Mouse (Mus musculus) urinary bladder, postnatal 36 days (tissue): ENCODE results near the gene Btn1a1.

Experiments
- DNase-seq, 2 experiments: peaks; one replicate each; pipeline ENCODE4 v3.0.0; 2022; ENCODE audit warnings: low spot score in 2 of 2, mixed read lengths in 1 of 2

Gene Btn1a1

DNA sequence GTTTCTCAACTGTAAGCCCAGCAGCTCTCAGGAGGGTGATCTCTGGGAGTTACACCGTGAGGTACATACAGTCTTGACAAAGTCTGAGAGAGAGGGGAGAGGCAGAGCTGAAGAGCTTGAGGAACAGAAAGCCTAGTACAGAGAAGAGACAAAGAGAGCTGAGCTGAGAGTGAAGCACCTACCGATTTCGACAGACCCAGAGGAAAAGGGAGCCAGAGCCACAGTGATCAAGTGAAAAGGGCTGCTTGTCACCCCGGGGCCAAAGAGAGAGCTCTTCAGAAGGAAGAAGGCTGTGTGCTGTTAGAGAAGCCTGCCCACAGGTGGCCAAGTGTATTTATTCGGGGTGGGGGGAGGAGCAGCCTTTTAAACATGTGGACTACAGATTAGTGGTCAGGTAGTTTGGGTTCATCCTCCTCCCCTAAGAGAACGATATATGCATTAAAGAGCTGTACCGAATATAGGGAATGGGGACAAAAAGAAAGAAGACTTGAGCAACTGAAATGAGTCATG lies at the start of gene Btn1a1:
TSS of gene Btn1a1 (minus strand) at position 302 of the 510 bp plus-strand sequence.
- DNase-seq = no peak

DNA sequence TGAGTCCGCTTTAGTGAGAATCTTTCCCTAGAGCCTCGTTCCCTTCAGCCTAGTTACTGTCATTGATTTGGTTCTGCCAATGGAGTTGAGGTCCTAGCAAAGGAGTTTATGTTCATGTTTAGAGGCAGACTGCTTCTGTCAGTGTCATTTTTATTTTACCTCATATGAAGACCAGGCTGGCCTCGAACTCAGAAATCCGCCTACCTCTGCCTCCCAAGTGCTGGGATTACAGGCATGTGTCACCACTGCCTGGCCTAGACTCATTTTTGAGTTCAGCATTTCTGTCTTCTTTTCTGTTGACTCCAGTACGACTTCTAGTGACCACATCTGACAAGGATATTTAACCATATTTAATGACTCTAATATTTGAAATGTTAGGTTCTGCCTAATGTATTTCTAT lies 49.6 kb upstream of the Btn1a1 start:
- no peak for DNase-seq

DNA sequence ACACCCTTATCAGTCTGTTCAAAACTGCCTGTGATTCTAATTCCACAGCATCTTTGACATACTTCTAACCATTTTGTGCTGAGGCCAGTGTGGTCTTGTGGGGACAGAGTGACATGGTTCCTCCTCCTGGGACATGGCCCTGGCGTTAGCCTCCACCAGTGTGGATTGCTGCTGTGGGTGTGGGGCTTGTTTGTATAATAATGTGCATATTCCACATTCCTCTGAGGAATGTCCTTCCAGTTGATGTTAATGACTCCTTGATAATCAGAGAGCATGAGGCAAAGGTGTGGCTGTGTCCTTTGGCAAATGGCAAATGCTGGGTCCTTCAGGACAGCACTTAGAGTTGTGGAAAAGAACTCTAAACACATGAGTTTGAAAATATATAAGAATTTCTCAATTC lies 47.8 kb upstream of the Btn1a1 start:
- DNase-seq = no peak

DNA sequence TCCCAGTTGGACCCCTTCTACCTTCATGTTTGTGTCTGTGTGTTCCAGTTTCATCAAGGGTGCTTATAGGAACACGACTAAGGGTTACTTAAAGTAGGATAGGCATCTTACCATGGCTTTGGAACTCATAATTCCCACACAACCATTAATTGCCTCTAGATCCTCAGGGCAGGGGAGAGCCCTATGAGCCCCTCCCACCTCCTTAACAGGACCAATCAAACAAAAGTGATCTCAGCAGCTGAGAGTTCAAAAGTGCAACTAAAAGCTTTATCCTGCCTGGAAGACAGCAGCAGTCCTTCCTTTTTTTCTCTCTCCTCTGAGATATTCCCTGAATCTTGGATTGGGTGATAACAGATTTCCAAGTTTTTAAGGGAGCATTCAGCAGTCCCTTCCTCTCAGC lies 44.4 kb upstream of the Btn1a1 start:
- DNase-seq = no peak

DNA sequence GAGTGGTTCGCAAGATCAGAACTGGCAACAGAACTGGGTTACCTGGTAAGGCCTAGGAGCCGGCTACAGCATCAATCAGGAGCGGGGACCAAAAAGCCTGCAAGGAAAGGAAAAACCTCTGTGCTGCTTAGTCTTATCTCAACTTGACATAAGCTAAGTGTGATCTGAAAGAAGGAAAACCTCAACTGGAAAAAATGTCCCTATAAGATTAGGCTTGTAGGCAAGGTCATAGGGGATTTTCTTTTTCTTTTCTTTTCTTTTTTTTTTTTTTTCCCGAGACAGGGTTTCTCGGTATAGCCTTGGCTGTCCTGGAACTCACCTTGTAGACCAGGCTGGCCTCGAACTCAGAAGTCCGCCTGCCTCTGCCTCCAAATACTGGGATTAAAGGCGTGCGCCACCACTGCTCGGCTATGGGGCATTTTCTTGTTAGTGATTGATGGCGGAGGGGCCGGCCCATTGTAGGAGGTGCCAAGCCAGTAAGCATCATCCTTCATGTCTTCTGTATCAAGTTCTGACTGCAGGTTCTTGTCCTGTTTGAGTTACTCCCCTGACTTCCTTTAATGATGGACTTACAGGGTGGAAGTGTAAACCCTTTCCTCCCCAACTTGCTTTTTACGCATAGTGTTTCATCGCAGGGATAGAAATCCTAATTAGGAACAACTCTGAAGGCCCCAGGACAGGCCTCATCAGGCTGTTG lies 41.3 kb upstream of the Btn1a1 start:
- no peak for DNase-seq

DNA sequence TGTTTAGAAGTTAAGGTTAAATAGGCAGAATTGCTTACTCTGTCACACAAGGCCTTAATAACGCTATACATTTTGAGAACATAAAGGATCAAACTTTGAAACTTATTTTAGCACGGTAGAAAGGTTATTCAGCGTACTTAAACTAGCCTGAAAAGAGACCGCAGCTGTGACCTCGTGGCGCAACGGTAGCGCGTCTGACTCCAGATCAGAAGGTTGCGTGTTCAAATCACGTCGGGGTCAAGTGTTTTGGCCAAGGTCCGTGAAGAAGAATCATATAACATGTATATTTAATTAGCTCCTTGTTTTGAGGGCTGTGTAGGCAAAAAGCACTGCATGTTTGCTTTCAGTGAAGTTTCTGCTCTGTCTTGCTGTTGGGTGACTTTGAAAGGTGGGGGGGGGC lies 40.6 kb upstream of the Btn1a1 start:
- DNase-seq = no peak

DNA sequence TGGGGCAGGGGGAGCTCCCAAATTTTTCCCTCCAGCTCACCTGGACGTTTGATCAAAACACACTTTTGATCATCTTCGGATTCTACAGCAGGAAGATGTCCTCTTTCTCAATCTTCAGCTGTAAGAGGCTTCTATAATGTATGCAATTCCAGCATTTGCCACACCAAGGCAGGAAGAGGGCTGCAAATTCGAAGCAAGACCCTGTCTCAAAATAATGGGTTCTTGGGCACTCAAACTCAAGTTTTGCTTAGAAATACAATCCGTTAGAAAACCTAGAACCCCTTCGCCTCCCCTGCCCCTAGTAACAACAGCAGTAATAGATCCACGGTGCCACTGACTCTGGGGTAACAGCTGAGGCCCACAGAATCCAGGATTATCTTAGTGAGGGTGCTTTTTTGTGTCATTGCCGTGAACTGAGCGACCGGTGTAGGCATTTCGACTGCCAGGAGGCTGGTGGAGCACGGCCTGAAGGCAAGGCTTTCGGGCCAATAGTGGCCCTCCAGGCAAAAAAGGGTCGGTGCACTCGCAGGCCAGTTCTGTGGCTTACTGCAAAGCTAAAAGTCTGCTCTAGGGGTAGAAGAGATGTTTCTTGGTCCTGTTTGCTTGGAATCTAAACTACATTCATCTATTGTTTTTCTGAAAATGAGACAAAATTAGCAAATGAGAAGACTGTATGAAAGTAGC lies 40.1 kb upstream of the Btn1a1 start:
- DNase-seq = no peak

DNA sequence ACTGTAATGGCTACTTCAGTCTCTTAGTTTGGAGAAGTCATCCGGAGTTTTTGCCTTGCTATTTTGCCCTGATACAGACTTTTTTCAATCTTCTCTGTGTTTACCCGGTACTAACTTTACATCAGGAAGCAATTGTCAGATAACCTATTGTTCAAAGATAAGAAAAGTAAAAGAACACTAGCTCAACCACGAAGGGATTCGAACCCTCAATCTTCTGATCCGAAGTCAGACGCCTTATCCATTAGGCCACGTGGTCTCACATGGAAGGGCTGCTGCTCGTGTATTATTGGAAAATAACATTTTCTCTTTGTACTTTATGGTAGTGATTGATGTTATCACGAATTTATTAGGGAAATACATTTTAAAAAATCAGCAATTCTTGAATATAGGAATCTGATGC lies 38.1 kb upstream of the Btn1a1 start:
- peak; percentile 15 to 17 for DNase-seq

DNA sequence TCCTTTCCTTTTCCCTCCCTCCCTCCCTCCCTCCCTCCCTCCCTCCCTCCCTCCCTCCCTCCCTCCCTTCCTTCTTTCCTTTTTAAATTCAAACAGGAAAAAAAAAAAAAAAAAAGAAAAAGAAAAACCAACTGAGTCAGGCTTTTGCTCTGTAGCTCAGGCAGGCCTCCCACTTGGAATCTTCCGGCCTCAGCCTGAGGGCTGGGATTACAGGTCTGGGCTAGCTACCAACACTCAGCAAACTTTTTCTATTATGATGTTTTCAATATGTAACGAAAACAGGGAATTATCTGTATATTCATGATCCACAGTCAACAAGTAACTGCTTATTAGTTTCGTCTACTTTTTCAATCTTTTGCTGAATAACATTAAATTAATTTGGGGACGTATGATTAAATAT lies 37.2 kb upstream of the Btn1a1 start:
- no peak for DNase-seq

DNA sequence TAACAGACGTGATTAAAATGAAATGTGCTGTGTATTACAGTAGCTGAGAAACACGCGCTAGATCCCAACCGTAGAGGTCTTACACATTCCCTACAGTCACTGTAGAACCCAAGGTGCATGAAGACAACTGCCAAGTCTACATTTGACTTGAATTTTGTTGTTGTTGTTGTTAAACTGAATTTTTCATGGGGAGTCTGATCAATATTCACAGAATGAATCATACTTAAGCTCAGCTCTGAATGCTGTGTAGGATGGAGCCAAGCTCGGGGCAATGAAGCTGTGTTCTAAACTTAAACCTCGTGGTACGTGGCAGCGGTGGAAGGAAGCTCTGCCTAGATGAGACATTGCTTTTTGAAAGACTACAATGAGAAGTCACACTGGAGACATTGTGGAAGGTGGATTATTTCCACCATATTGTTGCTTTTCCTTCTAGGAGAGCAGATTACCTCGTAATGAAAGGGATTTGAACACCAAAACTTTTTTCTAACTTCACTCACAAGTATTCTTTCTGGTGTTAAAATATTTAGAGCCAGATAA lies 36.4 kb upstream of the Btn1a1 start:
- no peak for DNase-seq

DNA sequence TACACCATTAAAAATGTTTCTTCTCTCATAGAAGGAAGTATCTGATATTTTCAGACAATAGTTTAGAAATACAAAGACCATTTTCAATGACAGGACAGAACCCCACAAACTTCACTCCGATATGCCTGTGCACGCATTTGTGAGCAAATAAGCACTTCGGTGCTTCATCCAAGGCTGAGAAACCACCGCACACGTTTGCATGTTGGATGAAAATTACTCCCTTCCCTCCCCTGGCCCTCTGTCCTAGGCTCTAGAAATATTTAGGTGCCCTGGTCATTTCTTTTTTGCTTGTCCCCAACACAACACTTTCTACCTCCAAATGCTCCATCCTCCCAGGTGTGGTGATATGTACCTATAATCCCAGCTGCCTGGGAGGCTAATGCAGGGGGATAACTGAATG lies 35.8 kb upstream of the Btn1a1 start:
- no peak for DNase-seq

DNA sequence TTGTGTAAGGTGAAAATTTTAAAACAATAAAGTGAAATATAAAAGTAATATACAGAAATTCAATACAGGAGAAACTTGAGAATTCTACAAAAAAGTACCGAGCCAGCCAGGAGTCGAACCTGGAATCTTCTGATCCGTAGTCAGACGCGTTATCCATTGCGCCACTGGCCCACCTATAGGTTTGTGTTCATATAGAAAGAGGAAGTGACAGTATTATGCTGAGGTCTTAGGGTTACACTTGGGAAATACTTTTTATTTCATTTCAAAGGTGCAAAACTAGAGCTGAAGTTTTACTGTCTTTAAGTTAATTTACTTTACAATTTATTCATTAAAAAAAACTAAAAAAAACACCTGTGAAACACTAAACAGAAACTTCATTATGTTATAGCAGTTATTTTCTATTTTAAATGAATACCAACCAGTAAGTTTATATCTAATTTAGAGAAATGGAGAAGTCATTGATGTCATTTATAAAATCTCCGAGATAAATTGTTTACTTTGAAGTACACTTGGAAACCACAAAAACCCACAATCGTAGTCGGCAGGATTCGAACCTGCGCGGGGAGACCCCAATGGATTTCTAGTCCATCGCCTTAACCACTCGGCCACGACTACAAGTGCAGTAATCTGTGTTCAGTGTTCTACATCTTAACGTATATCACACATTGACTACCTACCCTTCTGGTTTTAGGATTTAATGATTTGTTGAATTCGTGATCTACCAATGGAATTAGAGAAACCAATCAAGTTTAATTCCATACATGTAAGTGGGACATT lies 34.9 kb upstream of the Btn1a1 start:
- no peak for DNase-seq

DNA sequence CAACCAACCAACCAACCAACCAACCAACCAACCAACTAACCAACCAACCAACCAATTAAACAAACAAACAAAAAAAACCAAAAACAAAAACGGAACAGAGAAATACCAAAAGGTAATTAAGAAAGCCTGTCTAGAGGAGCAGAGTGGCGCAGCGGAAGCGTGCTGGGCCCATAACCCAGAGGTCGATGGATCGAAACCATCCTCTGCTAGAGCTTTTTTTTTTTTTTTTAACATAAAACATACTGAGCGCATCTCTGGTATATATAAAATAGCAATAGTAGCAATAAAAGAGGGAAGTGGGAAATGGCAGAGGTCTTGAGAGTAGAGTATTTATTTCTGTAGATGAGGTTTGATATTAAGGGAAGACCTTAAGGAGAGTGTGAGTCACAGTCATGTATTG lies 34.2 kb upstream of the Btn1a1 start:
- no peak for DNase-seq

DNA sequence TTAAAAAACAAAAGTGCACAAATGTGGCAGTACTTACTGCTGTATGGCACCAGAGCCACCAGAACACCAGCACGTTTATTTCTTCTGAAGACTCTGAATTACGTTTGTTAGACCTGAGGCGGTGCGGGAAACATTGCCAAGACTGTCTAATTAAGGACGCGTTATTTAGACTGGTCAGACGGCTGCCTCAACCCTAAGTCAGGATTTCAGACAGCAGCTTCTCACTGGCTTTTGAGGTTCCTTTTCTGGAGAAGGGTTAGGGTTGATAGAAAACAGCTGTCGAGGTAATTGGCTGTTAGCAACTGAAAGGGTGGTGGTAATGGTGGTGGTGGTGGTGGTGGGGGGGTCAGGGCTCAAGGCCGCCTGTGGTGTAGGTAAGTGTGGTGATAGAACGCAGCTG lies 33.0 kb upstream of the Btn1a1 start:
- DNase-seq = no peak

DNA sequence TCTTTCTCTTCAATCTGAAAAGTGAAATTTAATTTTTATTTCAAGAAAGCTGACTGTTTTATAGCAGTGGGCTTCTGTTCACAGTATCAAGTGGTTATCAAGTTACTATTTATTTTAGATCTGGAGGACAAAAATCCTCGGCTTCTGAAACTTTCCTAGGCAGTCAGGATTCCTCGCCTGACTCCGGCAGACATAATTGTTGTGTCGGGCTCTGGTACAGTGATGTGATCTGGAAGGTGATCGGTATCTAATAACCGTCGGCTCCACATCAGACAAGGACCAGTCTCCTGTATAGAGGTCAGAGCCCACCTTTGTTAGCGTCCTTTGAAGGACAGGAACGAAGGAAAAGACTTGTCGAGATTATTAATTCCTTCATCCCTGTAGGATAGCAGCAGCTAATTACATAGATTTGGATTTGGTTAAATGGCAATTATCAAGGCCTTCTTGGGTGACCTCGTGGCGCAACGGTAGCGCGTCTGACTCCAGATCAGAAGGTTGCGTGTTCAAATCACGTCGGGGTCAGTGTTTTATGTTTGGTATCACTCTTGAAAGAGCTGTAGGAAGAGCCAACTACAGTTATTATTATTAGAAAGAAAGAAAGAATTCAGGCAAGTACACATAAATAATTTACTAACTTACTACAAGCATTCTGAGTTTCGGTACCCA lies 32.1 kb upstream of the Btn1a1 start:
- DNase-seq = no peak

DNA sequence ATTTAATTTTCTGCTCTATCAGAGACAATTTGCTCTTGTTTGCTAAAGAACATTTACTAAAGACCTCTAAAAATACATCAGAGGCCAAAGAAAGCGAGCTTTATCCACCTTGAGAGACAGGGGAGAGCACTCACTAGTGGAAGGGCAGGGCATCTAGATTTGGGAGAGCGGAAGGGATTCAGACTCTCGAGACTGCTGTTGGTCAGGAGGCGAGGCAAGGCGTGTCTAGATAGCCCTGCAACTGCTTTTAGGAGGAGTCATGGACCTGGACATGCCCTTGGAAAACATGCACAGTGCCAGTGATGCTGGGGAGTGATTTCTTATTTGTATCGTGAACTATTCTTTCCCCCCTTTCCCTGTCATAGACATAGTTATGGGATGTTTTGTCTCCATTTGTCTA lies 29.8 kb upstream of the Btn1a1 start:
- DNase-seq = no peak

DNA sequence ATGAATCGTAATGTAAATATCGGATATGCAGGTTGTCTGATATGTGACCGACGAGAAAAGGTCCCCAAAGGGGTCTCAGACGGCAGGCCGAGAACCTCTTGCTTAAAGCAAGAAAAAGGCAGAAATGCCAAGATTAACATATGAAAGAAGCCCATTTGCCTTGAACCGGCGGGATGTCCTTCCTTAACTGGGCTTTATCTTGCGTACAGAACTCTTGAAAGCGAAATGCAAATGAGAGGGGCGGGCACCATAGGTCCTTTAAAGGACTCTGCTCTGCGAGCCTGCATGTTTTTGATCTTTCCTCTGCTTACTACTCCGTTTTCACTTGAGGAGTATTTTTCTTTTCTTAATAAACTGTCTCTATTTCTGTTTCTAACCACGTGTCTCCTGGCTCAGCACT lies 26.3 kb upstream of the Btn1a1 start:
- DNase-seq = no peak

DNA sequence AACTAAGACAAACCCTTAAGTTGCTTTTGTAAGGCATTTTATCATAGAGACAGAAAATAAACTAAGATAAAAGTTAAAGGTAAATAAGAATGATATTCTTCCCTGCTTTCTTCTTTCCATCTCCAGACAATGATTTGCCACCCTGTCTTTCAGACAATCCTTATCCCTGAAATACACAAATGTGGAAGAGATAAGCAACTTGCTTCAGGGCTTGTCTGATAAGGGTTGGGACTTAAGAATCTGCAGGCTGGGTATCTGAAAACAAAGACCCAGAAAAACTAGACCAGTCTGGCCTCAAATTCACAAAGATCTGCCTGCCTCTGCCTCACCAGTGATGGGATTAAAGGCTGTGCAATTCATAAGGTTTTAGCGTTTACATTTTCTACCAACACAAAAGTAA lies 25.6 kb upstream of the Btn1a1 start:
- no peak for DNase-seq

DNA sequence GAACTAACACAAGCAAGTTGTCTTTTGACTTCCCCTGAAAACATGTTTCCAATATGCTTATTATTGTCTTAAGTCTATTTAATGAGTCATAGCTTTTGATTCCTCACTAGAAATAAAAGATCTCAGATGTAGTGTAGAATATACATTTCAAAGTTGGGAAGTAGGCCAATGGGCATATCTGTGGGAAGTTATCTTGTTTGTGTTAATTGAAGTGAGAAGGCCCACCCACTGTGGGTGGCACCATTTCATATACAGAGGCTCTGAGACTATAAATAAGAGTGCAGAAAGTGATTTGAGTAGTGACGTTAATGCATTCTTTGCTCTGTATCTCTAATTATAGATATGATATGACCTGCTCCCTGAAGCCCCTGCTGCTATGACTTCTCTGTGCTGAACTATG lies 25.2 kb upstream of the Btn1a1 start:
- no peak for DNase-seq

DNA sequence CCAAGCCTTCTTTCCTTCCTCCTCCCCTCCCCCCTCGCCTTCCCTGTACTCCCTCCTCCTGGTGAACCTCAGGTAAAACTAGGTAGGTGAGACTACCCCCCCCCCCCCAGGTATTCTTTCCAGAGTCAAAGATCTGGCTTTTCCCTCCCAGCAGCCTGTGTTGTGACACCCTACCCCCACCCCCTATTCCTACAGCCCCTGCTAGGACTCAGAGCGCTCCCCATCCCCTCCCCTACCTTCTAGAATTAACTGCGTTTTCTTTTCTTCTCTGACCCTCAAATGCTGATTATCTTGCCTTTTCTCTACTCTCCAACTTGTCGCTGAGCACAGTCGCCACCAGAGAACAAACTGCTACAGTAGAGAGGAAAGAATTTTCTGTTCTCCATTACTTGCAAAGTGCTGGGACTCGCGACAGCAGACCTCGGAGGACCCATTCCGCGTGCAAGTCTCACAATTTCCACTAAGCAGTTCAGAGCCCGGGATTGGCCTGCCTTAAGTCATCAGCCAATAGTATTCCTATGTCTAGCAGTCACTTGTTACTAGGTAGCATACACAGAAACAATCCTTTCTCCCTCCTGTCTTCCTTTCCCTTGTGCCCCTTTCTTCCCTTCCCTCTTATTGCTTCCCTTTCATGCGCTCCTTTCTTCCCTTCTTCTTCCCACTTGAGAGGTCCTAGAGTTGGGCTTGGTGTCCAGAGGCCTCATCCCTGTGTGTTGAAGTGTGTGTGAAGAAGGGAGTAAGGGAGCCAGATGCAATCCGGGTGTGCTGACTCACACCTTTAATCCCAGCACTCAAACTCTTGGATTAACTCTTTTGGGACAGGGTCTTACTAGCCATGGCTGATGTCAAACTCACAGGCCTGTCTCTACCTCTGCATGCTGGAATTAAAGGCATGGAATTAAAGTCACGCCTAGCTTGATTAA lies 23.0 kb upstream of the Btn1a1 start, which contains the start of gene Btn2a2:
TSS of gene Btn2a2 (minus strand) at position 458 of the 923 bp plus-strand sequence.
- DNase-seq = peak; percentile 37 to 46

DNA sequence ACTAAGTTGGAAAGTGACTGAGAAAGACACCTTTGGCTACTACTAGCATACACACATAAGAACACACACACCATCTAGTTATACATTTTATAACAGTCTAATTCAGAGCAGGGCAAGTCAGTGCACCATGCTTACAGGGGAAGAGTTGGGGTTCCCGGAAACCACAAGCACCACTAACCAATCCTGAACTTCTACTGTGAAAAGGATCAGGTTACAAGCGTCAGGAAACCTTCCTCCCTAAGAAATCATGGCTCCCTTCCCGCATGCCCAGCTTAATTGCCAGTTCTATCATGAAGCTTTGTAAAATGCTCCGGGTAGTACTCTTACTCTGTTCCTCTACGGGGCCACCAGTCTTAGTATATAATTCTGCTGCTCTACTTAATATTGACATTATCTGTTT lies 19.6 kb upstream of the Btn1a1 start:
- no peak for DNase-seq
